Mouse (Mus musculus): ENCODE data around the gene Mfap2.

- TF ChIP-seq CTCF (conservative IDR thresholded peaks at IDR 0.05; ENCODE audit: low read length) (no peak), POU5F1 (IDR thresholded peaks at IDR 0.05; ENCODE audit: borderline replicate concordance, low read length) (no peak), NANOG (IDR thresholded peaks at IDR 0.05; ENCODE audit: borderline replicate concordance, low read length) (no peak)
Observed at GRCm38 (mm10) chr4:140987476-140987875, 22.7 kb upstream of the Mfap2 start.

Measured in E14TG2a.4 (cell line).